Mouse (Mus musculus): ENCODE measurements around the gene Rbfox1.

The Rbfox1 gene

DNA sequence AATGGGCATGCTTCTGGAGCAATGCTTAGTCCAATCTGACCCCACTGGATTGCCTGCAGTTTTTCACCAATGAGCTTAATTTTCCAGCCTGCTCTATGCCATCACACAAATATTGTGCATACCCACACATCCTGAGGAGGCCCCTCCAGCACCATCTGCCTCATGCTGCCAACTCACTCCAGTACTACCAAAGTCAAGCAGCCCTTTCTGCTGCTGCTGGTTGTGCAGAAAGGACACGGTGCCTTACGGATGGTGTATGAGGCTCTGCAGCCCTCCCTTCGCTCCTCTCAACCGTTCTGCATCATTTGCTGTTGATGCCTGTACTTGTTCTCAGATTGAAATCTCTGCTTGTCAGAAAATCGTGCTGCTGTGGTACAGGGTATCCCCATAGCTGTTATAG is 468.0 kb downstream of the Rbfox1 start:
- Histone ChIP-seq H3K36me3 (ENCODE audit: control insufficient read depth, insufficient read depth, low read length, poor library complexity, severe bottlenecking) (no peaks in the 10 kb centered on the region), H3K27me3 (ENCODE audit: control insufficient read depth, insufficient read depth, low read length, poor library complexity, severe bottlenecking) (no peaks in the 10 kb centered on the region)
- DNase-seq (ENCODE audit: low read depth, low spot score) = no peak

DNA sequence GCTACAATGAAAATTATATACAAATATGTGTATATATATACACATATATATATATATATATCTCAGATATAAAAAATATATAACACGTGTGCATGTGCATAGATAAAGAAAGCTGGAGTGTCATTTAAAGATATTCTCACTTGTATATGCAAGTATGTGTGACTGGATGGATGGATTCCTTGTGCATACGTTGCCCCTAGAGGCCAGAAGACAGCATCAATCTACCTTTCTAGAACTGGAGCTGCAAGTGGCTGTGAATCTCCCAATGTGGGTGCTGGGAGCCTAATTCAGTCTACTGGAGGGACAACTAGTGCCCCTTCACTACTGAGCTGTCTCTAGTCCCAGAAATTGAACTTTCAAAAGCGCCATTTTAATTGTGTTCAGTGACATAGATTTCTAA is 471.8 kb downstream of the Rbfox1 start:
- Histone ChIP-seq H3K27me3 (ENCODE audit: control insufficient read depth, insufficient read depth, low read length, poor library complexity, severe bottlenecking) (no peaks in the 10 kb centered on the region), H3K36me3 (ENCODE audit: control insufficient read depth, insufficient read depth, low read length, poor library complexity, severe bottlenecking) (no peaks in the 10 kb centered on the region)
- DNase-seq (ENCODE audit: low read depth, low spot score) = no peak

DNA sequence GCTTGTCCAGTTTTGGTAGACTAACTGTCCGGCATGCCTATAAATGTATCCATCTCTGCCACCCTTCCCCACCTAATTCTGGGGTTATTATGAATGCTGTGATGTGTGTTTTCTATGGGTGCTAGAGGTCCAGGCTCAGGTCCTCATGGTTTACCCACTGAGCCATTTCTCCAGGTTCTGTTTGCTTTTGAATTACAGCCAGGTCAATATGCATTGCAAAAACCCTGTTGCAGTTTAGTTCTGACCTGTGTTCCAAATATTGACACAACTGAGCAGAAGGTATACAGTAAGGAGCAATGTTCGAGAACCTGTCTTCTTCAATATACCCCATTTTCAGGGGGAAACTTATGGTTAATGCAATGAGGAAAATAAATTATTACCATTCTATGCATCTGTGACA is 480.6 kb downstream of the Rbfox1 start:
- Histone ChIP-seq H3K36me3 (ENCODE audit: control insufficient read depth, insufficient read depth, low read length, poor library complexity, severe bottlenecking) (no peaks in the 10 kb centered on the region), H3K27me3 (ENCODE audit: control insufficient read depth, insufficient read depth, low read length, poor library complexity, severe bottlenecking) (no peaks in the 10 kb centered on the region; the same call in 1 of the 2 replicates)

DNA sequence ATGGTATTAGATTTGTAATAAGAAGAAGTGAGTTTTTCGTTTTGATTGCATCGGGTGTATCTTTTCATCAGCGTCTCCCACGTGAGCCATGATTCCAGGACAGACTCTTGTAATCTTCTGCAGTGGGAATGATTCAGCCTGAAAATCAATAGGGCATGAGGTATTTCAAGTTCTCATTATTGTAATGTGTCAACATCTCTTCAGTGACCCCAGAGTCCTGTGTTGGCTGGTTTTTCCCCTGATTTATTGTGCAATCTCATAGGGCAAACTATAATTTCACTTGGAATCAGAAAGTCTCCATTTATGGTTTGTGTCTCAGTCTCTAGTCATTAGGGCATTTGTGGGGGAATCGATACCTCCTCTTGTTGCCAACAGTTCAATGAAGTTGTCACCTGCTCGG is 481.5 kb downstream of the Rbfox1 start:
- Histone ChIP-seq H3K27me3 (ENCODE audit: control insufficient read depth, insufficient read depth, low read length, poor library complexity, severe bottlenecking) (no peaks in the 10 kb centered on the region; the same call in 1 of the 2 replicates), H3K36me3 (ENCODE audit: control insufficient read depth, insufficient read depth, low read length, poor library complexity, severe bottlenecking) (no peaks in the 10 kb centered on the region)
- DNase-seq (ENCODE audit: low read depth, low spot score) = no peak

More for the DNA sequence above, 480.6 kb downstream of the Rbfox1 start:
- no peak for DNase-seq (ENCODE audit: low read depth, low spot score)

DNA sequence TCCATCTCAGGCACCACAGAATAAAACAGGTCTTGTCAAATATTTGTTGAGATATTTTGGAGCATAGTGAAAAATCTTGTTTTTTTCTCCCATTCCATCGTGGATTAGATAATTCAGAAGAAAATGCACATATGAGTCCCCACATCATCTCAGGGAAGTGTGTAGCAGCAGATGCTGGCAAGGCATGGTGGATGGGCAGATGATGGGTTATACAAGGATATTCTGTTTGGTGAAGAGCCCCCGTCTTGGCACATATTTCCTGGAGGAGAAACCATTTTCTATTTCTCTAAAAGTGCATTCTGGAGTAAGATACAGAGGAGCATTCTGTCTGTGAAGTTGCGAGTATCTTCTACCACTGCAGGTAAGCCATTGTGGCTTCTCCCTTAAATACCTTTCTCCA is 495.8 kb downstream of the Rbfox1 start:
- Histone ChIP-seq H3K27me3 (ENCODE audit: control insufficient read depth, insufficient read depth, low read length, poor library complexity, severe bottlenecking) (no peaks in the 10 kb centered on the region), H3K36me3 (ENCODE audit: control insufficient read depth, insufficient read depth, low read length, poor library complexity, severe bottlenecking) (no peaks in the 10 kb centered on the region)
- no peak for DNase-seq (ENCODE audit: low read depth, low spot score)

DNA sequence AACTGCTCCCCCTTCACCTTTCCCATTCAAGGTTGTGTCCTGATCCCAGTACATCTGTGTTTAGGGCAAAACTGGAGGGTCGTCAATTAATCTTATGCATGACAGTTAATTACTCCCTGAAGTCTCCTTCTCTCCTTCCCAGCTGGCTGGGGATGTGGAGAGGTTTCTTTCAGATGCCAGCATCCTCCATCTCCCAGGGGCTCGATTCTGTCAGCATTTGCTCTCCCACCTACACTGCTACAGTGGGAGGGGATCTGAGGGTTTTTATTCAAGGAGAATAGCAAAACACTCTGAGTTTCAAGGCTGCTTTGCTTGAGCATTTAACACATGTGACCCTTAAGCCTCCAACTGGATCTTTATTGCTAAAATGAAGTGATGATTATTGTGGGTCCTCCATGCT is 496.4 kb downstream of the Rbfox1 start:
- H3K27me3 ChIP-seq (ENCODE audit: control insufficient read depth, insufficient read depth, low read length, poor library complexity, severe bottlenecking) = no peaks in the 10 kb centered on the region
- no peak for DNase-seq (ENCODE audit: low read depth, low spot score)

DNA sequence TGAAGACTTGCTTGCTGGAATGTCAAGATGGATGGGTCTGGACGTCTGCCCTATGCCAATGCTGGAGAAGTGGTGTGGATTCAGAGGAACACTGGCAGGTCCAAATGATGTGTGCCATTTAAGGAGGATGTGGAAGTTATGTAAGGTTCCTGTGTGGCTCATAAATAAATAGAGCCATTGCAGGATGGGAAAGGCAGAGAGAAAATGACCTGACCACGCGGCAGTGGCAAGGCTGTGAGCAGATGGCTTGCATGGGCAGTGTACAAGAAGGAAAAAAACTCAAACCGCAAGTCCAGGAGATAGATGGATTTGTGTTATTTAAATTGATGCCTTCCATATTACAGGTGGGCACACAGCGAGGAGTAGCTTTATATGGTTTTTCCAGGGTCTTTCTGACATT is 497.6 kb downstream of the Rbfox1 start:
- no peaks in the 10 kb centered on the region for H3K36me3 ChIP-seq (ENCODE audit: control insufficient read depth, insufficient read depth, low read length, poor library complexity, severe bottlenecking)

More for the DNA sequence above, 496.4 kb downstream of the Rbfox1 start:
- H3K36me3 ChIP-seq (ENCODE audit: control insufficient read depth, insufficient read depth, low read length, poor library complexity, severe bottlenecking) = no peaks in the 10 kb centered on the region

DNA sequence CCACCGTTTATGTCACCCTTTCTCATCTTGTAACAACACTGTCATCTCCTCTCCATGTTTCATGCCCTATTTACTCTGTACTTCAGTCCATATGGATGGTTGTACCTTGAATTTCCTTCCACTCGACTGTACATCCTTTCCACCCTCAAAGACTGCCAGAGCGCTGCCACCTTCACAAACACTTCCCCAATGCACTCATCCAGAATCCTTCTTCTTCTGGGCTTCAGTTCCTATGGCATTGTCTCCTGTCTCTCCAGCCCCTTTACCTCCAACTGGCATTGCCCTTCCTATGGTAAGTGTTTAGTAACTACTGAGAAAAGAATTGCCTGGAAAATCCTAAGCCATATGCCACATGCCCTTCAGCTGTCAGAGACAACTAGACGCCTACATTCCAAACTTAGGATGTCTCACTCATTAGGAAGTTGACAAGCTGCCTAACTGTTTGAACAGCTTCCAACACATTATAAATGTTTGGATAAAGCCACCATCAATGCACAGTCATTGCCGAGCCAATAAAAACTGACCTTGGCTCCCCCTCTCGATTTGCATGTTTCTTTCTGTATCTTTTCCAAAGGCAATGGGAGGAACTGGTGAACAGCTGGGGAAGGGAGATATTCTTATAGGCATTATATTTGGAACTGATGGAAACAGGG is 505.2 kb downstream of the Rbfox1 start:
- H3K36me3 ChIP-seq (ENCODE audit: control insufficient read depth, insufficient read depth, low read length, poor library complexity, severe bottlenecking) = no peaks in the 10 kb centered on the region
- no peaks in the 10 kb centered on the region for H3K27me3 ChIP-seq (ENCODE audit: control insufficient read depth, insufficient read depth, low read length, poor library complexity, severe bottlenecking)
- no peak for DNase-seq (ENCODE audit: low read depth, low spot score)

More for the DNA sequence above, 497.6 kb downstream of the Rbfox1 start:
- DNase-seq (ENCODE audit: low read depth, low spot score) = no peak
- H3K27me3 ChIP-seq (ENCODE audit: control insufficient read depth, insufficient read depth, low read length, poor library complexity, severe bottlenecking) = no peaks in the 10 kb centered on the region

DNA sequence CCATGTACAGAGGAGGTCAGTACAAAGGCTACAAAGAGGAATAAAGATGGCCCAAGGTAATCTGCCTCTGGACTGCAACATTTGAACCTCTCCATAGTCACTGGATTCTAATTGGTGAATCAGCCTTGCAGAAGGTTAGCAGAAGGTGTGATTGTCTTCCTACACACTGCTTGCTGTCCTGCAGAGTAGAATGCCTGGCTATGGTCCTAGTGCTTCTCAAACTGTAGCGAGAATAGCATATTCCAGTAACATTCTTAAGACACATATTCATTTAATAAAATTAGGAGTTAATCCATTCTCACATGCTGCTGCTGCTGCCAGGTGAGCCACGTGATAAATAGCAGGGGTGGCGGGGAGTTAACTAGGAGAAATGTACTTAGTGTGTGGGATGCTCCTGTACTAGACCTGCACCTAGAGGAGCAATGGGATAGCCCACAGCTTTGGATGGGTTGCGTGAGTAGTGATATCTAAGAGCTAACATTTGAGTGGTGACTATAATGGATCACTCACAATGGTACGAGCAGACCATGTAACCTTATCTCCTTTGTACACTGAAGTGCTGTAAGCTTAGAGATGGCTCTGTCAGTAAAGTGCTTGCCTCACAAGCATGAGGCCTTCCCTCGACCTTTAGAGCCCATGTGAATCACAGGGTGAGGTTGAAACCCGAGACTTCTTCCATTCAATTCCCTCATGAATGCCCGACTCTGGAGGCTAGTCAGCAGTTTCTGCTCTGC is 511.7 kb downstream of the Rbfox1 start:
- DNase-seq (ENCODE audit: low read depth, low spot score) = no peak
- H3K27me3 ChIP-seq (ENCODE audit: control insufficient read depth, insufficient read depth, low read length, poor library complexity, severe bottlenecking) = no peaks in the 10 kb centered on the region
- no peaks in the 10 kb centered on the region for H3K36me3 ChIP-seq (ENCODE audit: control insufficient read depth, insufficient read depth, low read length, poor library complexity, severe bottlenecking)

DNA sequence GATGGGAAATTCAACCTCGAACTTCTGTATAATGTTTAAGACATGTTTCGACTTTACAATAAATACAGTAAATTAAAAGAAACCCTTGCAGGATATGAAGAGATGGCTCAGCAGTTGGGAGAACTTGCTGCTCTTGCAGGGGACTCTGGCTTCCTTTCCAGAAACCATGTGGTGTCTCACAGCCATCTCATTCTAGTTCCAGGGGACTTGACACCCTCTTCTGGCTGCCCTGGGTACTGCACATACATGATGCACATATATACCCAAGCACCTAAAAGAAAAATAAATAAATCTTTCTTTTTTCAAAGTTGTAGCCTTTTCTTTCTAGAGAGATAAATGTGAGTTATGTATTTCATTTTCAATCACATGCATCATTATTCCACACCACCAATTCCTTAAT is 512.5 kb downstream of the Rbfox1 start:
- no peaks in the 10 kb centered on the region for H3K27me3 ChIP-seq (ENCODE audit: control insufficient read depth, insufficient read depth, low read length, poor library complexity, severe bottlenecking)
- no peaks in the 10 kb centered on the region for H3K36me3 ChIP-seq (ENCODE audit: control insufficient read depth, insufficient read depth, low read length, poor library complexity, severe bottlenecking)
- no peak for DNase-seq (ENCODE audit: low read depth, low spot score)

DNA sequence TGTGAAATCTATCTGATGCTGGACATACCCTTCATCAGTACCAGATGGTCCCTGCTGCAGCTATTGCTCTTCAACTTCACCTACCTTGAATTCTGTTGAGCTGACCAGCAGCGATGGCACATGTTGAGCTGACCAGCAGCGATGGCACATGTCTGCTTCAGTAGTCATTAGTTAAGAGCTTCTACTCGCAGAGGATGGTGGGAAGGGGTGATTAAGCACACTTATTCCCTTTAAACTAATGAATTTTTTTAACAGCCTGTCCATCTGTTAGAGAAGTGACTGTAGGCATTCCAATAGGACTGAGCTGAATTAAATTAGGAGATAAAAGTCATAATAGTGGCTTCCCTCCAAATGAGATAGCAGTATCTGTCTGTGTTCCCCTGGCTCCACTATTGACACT is 517.7 kb downstream of the Rbfox1 start:
- no peak for DNase-seq (ENCODE audit: low read depth, low spot score)
- Histone ChIP-seq H3K36me3 (ENCODE audit: control insufficient read depth, insufficient read depth, low read length, poor library complexity, severe bottlenecking) (no peaks in the 10 kb centered on the region), H3K27me3 (ENCODE audit: control insufficient read depth, insufficient read depth, low read length, poor library complexity, severe bottlenecking) (no peaks in the 10 kb centered on the region)

DNA sequence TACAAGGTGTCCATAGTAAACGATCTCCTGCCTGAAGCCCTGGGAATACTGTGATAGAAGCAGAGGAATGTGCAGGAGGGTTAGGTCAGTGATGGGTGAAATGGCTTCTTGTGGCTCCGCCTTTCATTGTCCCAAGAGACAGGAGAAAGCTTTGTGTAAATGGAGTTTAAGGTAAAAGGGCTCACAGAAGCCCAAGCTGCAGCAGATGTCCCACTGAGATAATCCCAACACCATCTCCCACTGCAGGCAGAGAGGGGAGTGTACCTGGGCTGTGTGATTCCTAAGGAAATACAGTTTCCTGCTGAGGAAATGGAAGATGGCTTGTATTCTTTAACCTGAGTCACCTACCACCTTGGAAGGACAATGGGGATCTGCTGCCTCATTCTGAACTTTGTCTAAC is 529.7 kb downstream of the Rbfox1 start:
- no peaks in the 10 kb centered on the region for H3K27me3 ChIP-seq (ENCODE audit: control insufficient read depth, insufficient read depth, low read length, poor library complexity, severe bottlenecking)
- H3K36me3 ChIP-seq (ENCODE audit: control insufficient read depth, insufficient read depth, low read length, poor library complexity, severe bottlenecking) = no peaks in the 10 kb centered on the region
- DNase-seq (ENCODE audit: low read depth, low spot score) = no peak

DNA sequence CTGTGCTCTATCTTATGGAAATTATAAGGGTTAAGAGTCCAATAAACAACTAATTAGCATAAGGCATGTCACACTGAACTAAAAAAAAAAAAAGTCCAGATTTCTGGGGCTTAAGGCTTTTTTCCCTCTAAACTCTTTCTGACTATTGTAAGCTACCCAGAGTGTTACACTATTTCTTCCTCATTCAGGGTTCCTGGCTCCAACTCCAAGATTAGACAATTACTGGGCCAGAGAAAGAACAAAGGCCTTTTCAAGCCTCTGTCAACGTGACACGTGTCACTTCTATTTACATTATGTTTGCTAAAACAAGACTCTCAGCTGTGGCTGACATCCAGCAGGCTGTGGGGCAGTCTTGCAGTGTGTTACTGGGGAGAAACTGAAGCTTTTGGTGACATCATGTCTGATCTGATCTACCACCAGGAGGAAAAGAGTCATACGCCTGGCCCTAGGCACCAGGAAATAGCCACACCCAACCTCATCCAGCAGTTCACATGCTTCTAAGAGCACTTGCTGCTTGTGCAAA is 536.5 kb downstream of the Rbfox1 start:
- no peaks in the 10 kb centered on the region for H3K27me3 ChIP-seq (ENCODE audit: control insufficient read depth, insufficient read depth, low read length, poor library complexity, severe bottlenecking)
- no peaks in the 10 kb centered on the region for H3K36me3 ChIP-seq (ENCODE audit: control insufficient read depth, insufficient read depth, low read length, poor library complexity, severe bottlenecking)
- DNase-seq (ENCODE audit: low read depth, low spot score) = no peak

DNA sequence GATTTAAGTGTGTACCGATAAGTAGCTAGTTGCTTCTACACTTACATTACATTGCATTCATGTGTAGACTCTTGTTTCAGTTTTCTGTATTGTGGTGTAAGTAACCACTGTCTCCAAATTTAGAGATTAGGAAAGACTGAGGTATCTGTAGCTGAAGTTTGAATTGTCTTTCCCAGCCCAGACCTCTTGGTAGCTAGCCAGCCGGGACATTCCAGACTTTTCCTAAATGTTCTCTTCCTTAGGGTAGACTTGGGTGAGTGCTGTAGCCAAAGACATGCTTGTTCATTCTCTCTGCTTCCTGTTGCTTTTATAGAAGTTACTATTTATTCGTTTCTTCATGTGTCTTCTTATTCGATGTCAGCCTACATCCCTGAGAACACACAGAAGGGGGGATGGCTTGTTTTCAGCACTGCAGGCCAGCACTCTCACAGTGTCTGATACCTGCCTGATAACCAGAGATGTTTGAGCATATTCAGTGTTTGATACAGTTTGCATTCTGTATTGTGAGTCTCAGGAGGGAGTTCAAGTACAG is 538.8 kb downstream of the Rbfox1 start:
- Histone ChIP-seq H3K27me3 (ENCODE audit: control insufficient read depth, insufficient read depth, low read length, poor library complexity, severe bottlenecking) (no peaks in the 10 kb centered on the region), H3K36me3 (ENCODE audit: control insufficient read depth, insufficient read depth, low read length, poor library complexity, severe bottlenecking) (no peaks in the 10 kb centered on the region)
- DNase-seq (ENCODE audit: low read depth, low spot score) = no peak

DNA sequence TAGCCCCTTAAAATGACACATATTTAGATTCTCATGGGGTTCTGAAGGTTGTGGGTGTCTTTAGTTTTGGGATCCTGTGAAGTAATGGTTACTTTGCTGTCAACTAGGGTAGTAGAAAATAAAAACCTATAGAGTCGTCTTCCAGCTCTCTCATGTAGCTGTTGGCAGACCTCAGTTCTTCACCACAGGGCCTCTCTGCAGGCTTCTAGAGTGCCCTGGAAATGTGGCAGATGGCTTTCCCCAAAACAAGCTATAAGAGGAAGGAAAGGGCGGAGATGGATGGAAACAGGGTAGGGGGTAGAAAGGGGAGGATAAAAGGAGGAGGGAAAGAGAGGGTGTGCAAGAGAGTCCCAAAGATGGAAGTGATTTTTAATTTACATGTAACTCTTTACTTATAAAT is 539.6 kb downstream of the Rbfox1 start:
- H3K27me3 ChIP-seq (ENCODE audit: control insufficient read depth, insufficient read depth, low read length, poor library complexity, severe bottlenecking) = no peaks in the 10 kb centered on the region

More for the DNA sequence above, 539.6 kb downstream of the Rbfox1 start:
- no peak for DNase-seq (ENCODE audit: low read depth, low spot score)
- no peaks in the 10 kb centered on the region for H3K36me3 ChIP-seq (ENCODE audit: control insufficient read depth, insufficient read depth, low read length, poor library complexity, severe bottlenecking)

Data from splenic B cell, adult 2 months (primary cell).